Mouse (Mus musculus): ENCODE data around the gene Tceal9. TPM values are rescaled to one million over a fixed set of nuclear protein-coding genes. Genes with fewer than 3 reads are reported as not detected.
A peak's percentile ranks its signal among the peaks of the same experiment; 100 is the strongest.
"Not testable (repeated sequence)": the region's sequence is repeated elsewhere in the genome, so short reads cannot be mapped to it uniquely, and the experiment has no call there.

Tceal9 gene
- 376 and 408 TPM in 2 replicates for polyA plus RNA-seq (2014; fragmentation: Nextera tagmentation; extraction: Ambion mirVana)

GRCm38 (mm10) chrX:136244574-136245229 lies at the start of gene Tceal9:
Gene Tceal9 (plus strand): TSS chrX:136245079.
- H3K4me1 ChIP-seq (replicated peaks; ENCODE audit: control insufficient read depth, insufficient read depth, low read length): no peaks in the 10 kb centered on the region
- no peaks in the 10 kb centered on the region for H3K27me3 ChIP-seq (ENCODE audit: control insufficient read depth, insufficient read depth, low read length)
- DNase-seq (ENCODE audit: low spot score) (peak; percentile 86), ATAC-seq (replicated peaks; ENCODE audit: low FRiP score) (peak; percentile 93)
- peak within 1 kb of the TSS; percentile 51 for H3K4me2 ChIP-seq (ENCODE audit: low read depth, low read length, severe bottlenecking)
- H3K9ac ChIP-seq (ENCODE audit: low read length): peak within 1 kb of the TSS; percentile 74
- H3K4me3 ChIP-seq (ENCODE audit: low read depth, low read length): peak within 1 kb of the TSS; percentile 54
- H3K36me3 ChIP-seq (ENCODE audit: control insufficient read depth, insufficient read depth, low read length): no peaks in the 10 kb centered on the region
- no peaks in the 10 kb centered on the region for H3K9me3 ChIP-seq (ENCODE audit: control insufficient read depth, low read length)
- 0 out of 2 replicates have a peak within 1 kb of the TSS, but pooled peaks have one; percentile 13 for H3K27ac ChIP-seq (ENCODE audit: low read depth, low read length)
- WGBS: 23% methylated on average over 20 of the region's 20 CpGs

- H3K9ac ChIP-seq (ENCODE audit: low read length): no peak overlapping the region
- ATAC-seq (replicated peaks; ENCODE audit: low FRiP score) (no peak), DNase-seq (ENCODE audit: low spot score) (no peak)
- no peaks in the 10 kb centered on the region for H3K36me3 ChIP-seq (ENCODE audit: control insufficient read depth, insufficient read depth, low read length)
- H3K4me3 ChIP-seq (ENCODE audit: low read depth, low read length): no peak overlapping the region
- H3K4me1 ChIP-seq (replicated peaks; ENCODE audit: control insufficient read depth, insufficient read depth, low read length): no peaks in the 10 kb centered on the region
- no peaks in the 10 kb centered on the region for H3K27me3 ChIP-seq (ENCODE audit: control insufficient read depth, insufficient read depth, low read length)
- H3K9me3 ChIP-seq (ENCODE audit: control insufficient read depth, low read length): no peaks in the 10 kb centered on the region; the same call in 1 of the 2 replicates
- no peak overlapping the region for H3K27ac ChIP-seq (ENCODE audit: low read depth, low read length)
- no peak overlapping the region for H3K4me2 ChIP-seq (ENCODE audit: low read depth, low read length, severe bottlenecking)
- WGBS: 73% methylated on average over 16 of the region's 16 CpGs
These were observed 49.5 kb upstream of the Tceal9 start for GRCm38 (mm10) chrX:136195193-136195944.

DNA sequence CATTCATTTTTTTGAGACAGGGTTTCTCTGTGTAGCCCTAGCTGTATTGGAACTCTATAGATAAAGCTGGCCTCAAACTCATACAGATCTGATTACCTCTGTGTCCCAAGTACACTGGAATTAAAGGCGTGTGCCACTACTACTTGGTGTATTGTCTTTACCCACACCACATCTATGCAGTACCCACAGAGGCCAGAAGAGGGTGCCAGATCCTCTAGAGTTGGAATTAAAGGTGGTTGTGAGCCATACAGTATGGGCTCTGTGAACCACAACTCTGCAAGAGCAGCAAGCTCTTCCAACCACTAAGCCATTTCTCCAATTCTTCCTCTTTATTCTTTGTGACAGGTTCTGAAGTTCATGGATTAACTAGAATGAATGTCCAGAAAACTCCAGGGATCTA lies 48.0 kb upstream of the Tceal9 start:
- Histone ChIP-seq H3K4me3 (ENCODE audit: low read depth, low read length) (no peak overlapping the region), H3K36me3 (ENCODE audit: control insufficient read depth, insufficient read depth, low read length) (no peaks in the 10 kb centered on the region), H3K4me2 (ENCODE audit: low read depth, low read length, severe bottlenecking) (no peak overlapping the region), H3K9ac (ENCODE audit: low read length) (no peak overlapping the region), H3K27me3 (ENCODE audit: control insufficient read depth, insufficient read depth, low read length) (0 out of 2 replicates have a peak, but pooled peaks cover 2% of the 10 kb centered on the region), H3K27ac (ENCODE audit: low read depth, low read length) (no peak overlapping the region), H3K4me1 (replicated peaks; ENCODE audit: control insufficient read depth, insufficient read depth, low read length) (no peaks in the 10 kb centered on the region), H3K9me3 (ENCODE audit: control insufficient read depth, low read length) (no peaks in the 10 kb centered on the region; the same call in 1 of the 2 replicates)
- DNase-seq (ENCODE audit: low spot score) (peak; percentile 56), ATAC-seq (replicated peaks; ENCODE audit: low FRiP score) (no peak)
- 64% methylated on average over 1 of the region's 1 CpGs for WGBS

DNA sequence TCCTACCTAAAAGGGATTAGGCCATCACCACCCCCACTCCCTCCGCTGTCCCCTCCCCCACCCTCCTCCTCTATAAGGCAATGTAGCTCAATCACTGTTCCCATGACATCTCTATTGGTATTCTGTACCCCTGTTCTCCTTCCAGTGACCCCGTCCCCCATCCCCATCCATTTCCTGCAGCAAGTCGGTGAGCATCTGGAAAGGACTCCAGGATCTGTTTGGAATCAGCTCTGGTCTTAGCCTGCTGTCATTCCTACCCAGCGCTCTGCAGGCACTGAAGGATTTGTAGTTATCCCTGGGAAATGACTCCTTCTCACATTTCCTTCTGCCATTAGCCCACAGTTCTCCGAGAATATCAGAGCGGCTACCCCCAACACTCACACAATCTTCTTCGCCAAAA lies 41.6 kb upstream of the Tceal9 start:
- peak overlapping the region; percentile 52 for H3K4me2 ChIP-seq (ENCODE audit: low read depth, low read length, severe bottlenecking)
- H3K27me3 ChIP-seq (ENCODE audit: control insufficient read depth, insufficient read depth, low read length): peaks cover 7% of the 10 kb centered on the region; the same call in 1 of the 2 replicates
- peak overlapping the region; percentile 20; the same call in 1 of the 2 replicates for H3K9ac ChIP-seq (ENCODE audit: low read length)
- no peaks in the 10 kb centered on the region for H3K9me3 ChIP-seq (ENCODE audit: control insufficient read depth, low read length)
- peak overlapping the region; percentile 36 for H3K4me3 ChIP-seq (ENCODE audit: low read depth, low read length)
- DNase-seq (ENCODE audit: low spot score) (no peak), ATAC-seq (replicated peaks; ENCODE audit: low FRiP score) (peak; percentile 27; the same call in 1 of the 2 replicates)
- no peak overlapping the region for H3K27ac ChIP-seq (ENCODE audit: low read depth, low read length)
- 27% methylated on average over 7 of the region's 7 CpGs for WGBS
- no peaks in the 10 kb centered on the region for H3K4me1 ChIP-seq (replicated peaks; ENCODE audit: control insufficient read depth, insufficient read depth, low read length)
- no peaks in the 10 kb centered on the region for H3K36me3 ChIP-seq (ENCODE audit: control insufficient read depth, insufficient read depth, low read length)

GRCm38 (mm10) chrX:136203664-136204066 lies 41.2 kb upstream of the Tceal9 start, which contains the start of gene Tceal5:
Gene Tceal5 (minus strand): TSS chrX:136203876.
- Histone ChIP-seq H3K27ac (ENCODE audit: low read depth, low read length) (no peak within 1 kb of the TSS), H3K9ac (ENCODE audit: low read length) (peak within 1 kb of the TSS; percentile 20; the same call in 1 of the 2 replicates), H3K4me3 (ENCODE audit: low read depth, low read length) (peak within 1 kb of the TSS; percentile 36), H3K9me3 (ENCODE audit: control insufficient read depth, low read length) (no peaks in the 10 kb centered on the region), H3K4me2 (ENCODE audit: low read depth, low read length, severe bottlenecking) (peak within 1 kb of the TSS; percentile 52), H3K4me1 (replicated peaks; ENCODE audit: control insufficient read depth, insufficient read depth, low read length) (no peaks in the 10 kb centered on the region), H3K27me3 (ENCODE audit: control insufficient read depth, insufficient read depth, low read length) (peaks cover 7% of the 10 kb centered on the region; the same call in 1 of the 2 replicates), H3K36me3 (ENCODE audit: control insufficient read depth, insufficient read depth, low read length) (no peaks in the 10 kb centered on the region)
- WGBS: 27% methylated on average over 9 of the region's 9 CpGs
- ATAC-seq (replicated peaks; ENCODE audit: low FRiP score): peak; percentile 58
- peak; percentile 54 for DNase-seq (ENCODE audit: low spot score)

- no peak for DNase-seq (ENCODE audit: low spot score)
- Histone ChIP-seq H3K27me3 (ENCODE audit: control insufficient read depth, insufficient read depth, low read length) (peaks cover 7% of the 10 kb centered on the region; the same call in 1 of the 2 replicates), H3K4me3 (ENCODE audit: low read depth, low read length) (no peak overlapping the region), H3K27ac (ENCODE audit: low read depth, low read length) (no peak overlapping the region), H3K9me3 (ENCODE audit: control insufficient read depth, low read length) (no peaks in the 10 kb centered on the region), H3K36me3 (ENCODE audit: control insufficient read depth, insufficient read depth, low read length) (no peaks in the 10 kb centered on the region), H3K4me1 (replicated peaks; ENCODE audit: control insufficient read depth, insufficient read depth, low read length) (no peaks in the 10 kb centered on the region), H3K9ac (ENCODE audit: low read length) (no peak overlapping the region), H3K4me2 (ENCODE audit: low read depth, low read length, severe bottlenecking) (no peak overlapping the region)
- ATAC-seq (replicated peaks; ENCODE audit: low FRiP score): no peak
- 80% methylated on average over 6 of the region's 6 CpGs for WGBS
These were observed 40.5 kb upstream of the Tceal9 start for GRCm38 (mm10) chrX:136204406-136204805.

DNA sequence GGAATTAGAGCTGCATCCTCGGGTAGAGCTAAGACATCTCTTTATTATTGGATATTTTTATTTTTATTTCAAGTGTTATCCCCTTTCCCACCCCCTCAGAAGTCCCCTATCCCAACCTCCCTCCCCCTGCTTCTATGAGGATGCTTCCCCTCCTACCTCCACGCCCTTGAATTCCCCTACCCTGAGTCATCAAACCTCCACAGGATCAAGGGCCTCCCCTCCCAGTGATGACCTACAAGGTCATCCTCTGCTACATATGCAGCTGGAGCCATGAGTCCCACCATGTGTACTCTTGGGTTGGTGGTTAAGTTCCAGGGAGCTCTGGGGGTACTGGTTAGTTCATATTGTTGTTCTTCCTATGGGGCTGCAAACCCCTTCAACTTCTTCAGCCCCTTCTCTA lies 31.5 kb upstream of the Tceal9 start:
- no peak overlapping the region for H3K4me2 ChIP-seq (ENCODE audit: low read depth, low read length, severe bottlenecking)
- whole genome bisulfite sequencing: 64% methylated on average over 2 of the region's 2 CpGs
- no peaks in the 10 kb centered on the region for H3K27me3 ChIP-seq (ENCODE audit: control insufficient read depth, insufficient read depth, low read length)
- no peak overlapping the region for H3K4me3 ChIP-seq (ENCODE audit: low read depth, low read length)
- ATAC-seq (replicated peaks; ENCODE audit: low FRiP score) (no peak), DNase-seq (ENCODE audit: low spot score) (no peak)
- H3K36me3 ChIP-seq (ENCODE audit: control insufficient read depth, insufficient read depth, low read length): no peaks in the 10 kb centered on the region
- H3K9me3 ChIP-seq (ENCODE audit: control insufficient read depth, low read length): no peaks in the 10 kb centered on the region
- no peak overlapping the region for H3K9ac ChIP-seq (ENCODE audit: low read length)
- no peak overlapping the region for H3K27ac ChIP-seq (ENCODE audit: low read depth, low read length)
- H3K4me1 ChIP-seq (replicated peaks; ENCODE audit: control insufficient read depth, insufficient read depth, low read length): no peaks in the 10 kb centered on the region

DNA sequence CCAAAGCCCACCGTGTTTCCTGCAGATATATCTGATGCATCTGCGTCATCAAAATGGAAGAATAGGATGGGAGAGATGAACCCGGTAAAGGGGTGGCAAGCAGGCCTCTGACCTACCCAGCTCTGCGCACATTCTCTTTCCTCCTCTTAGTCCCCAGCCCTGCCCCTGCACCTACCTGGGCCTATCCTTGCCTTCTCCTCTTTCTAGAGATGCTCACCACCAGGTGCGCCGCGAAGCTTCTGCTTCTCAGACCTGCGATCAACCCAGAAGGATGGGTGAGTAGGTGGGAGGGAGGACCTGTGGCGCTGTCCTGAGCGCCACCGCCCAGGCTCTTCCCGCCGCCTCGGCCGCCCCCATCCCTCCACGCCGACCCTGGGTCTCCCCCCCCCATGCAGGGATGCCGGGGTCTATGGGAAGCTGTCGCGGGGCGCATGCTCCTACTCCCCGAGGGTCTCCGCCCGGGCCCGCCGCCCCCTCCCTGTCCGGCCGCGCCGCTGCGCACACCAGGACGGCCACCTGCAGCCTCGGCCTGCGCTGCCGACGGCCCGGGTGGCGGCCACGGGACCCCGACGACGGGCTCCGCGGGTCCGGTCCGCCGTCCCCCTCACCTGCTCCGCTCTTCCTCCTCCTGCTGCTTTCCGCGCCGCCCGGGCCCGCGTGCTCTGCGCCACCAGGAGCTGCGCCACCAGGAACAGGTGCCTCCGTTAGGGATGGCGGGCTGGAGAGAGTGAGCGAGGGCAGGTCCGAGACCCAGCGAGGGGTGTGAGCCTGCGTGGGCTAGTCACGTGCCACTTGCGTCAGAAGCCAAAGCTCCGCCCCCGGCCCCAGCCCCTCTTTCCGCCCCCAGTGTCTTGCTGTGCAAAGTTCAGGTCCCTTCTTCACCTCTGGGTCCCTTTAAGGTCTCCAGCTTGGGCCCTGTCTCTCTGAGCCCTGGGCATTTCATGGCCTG lies 29.9 kb upstream of the Tceal9 start, which contains the start of the genes Tceal7 and Bex1:
Gene Tceal7 (plus strand): TSS at position 51 of the 949 bp plus-strand sequence.
Gene Bex1 (minus strand): TSS at position 785 of the 949 bp plus-strand sequence.
- 19% methylated on average over 13 of the region's 67 CpGs for WGBS
- not testable (repeated sequence) for H3K27me3 ChIP-seq (ENCODE audit: control insufficient read depth, insufficient read depth, low read length); H3K9me3 ChIP-seq (ENCODE audit: control insufficient read depth, low read length); H3K27ac ChIP-seq (ENCODE audit: low read depth, low read length); H3K4me1 ChIP-seq (replicated peaks; ENCODE audit: control insufficient read depth, insufficient read depth, low read length); DNase-seq (ENCODE audit: low spot score); H3K36me3 ChIP-seq (ENCODE audit: control insufficient read depth, insufficient read depth, low read length)
- Histone ChIP-seq H3K4me2 (ENCODE audit: low read depth, low read length, severe bottlenecking) (peak within 1 kb of the TSS; percentile 40), H3K4me3 (ENCODE audit: low read depth, low read length) (peak within 1 kb of the TSS; percentile 30), H3K9ac (ENCODE audit: low read length) (peak within 1 kb of the TSS; percentile 27; the same call in 1 of the 2 replicates)
- ATAC-seq (replicated peaks; ENCODE audit: low FRiP score): peak; percentile 95
